Mouse (Mus musculus): ENCODE measurements at regions not wholly inside any gene's neighbourhood (a gene's known extent, or its start where the extent isn't known, plus 50 kb on each side); places are given as distances from the start of the nearest gene placed in this dataset.

- Histone ChIP-seq H3K36me3 (ENCODE audit: control insufficient read depth, insufficient read depth, low read length) (no peaks in the 10 kb centered on the region), H3K4me1 (ENCODE audit: control insufficient read depth, insufficient read depth, low read length) (peaks cover 16% of the 10 kb centered on the region), H3K9ac (ENCODE audit: low read depth, low read length) (no peak overlapping the region), H3K27ac (ENCODE audit: low read length) (no peak overlapping the region), H3K27me3 (ENCODE audit: control insufficient read depth, insufficient read depth, low read depth, low read length) (no peaks in the 10 kb centered on the region), H3K4me2 (ENCODE audit: low read length) (no peak overlapping the region), H3K9me3 (replicated peaks; ENCODE audit: control insufficient read depth, low read length, poor library complexity, severe bottlenecking) (no peaks in the 10 kb centered on the region), H3K4me3 (ENCODE audit: low read depth, low read length) (no peak overlapping the region)
- WGBS, result 52% methylated on average over 7 of the region's 7 CpGs
- no peak for ATAC-seq
Observed at GRCm38 (mm10) chr5:111555981-111556380, 138.8 kb downstream of the Mn1 start.

GRCm38 (mm10) chr5:111560432-111560831, 143.3 kb downstream of the Mn1 start:
- peaks cover 4% of the 10 kb centered on the region for H3K4me1 ChIP-seq (ENCODE audit: control insufficient read depth, insufficient read depth, low read length)
- no peak overlapping the region for H3K4me2 ChIP-seq (ENCODE audit: low read length)
- no peaks in the 10 kb centered on the region for H3K27me3 ChIP-seq (ENCODE audit: control insufficient read depth, insufficient read depth, low read depth, low read length)
- no peak overlapping the region for H3K27ac ChIP-seq (ENCODE audit: low read length)
- ATAC-seq, result no peak
- 53% methylated on average over 9 of the region's 9 CpGs for WGBS
- H3K36me3 ChIP-seq (ENCODE audit: control insufficient read depth, insufficient read depth, low read length), result no peaks in the 10 kb centered on the region
- H3K4me3 ChIP-seq (ENCODE audit: low read depth, low read length), result no peak overlapping the region
- no peaks in the 10 kb centered on the region for H3K9me3 ChIP-seq (replicated peaks; ENCODE audit: control insufficient read depth, low read length, poor library complexity, severe bottlenecking)
- H3K9ac ChIP-seq (ENCODE audit: low read depth, low read length), result no peak overlapping the region

GRCm38 (mm10) chr5:111561301-111561700, 144.1 kb downstream of the Mn1 start:
- Histone ChIP-seq H3K4me1 (ENCODE audit: control insufficient read depth, insufficient read depth, low read length) (no peaks in the 10 kb centered on the region), H3K4me3 (ENCODE audit: low read depth, low read length) (no peak overlapping the region), H3K4me2 (ENCODE audit: low read length) (no peak overlapping the region), H3K27me3 (ENCODE audit: control insufficient read depth, insufficient read depth, low read depth, low read length) (no peaks in the 10 kb centered on the region), H3K9me3 (replicated peaks; ENCODE audit: control insufficient read depth, low read length, poor library complexity, severe bottlenecking) (no peaks in the 10 kb centered on the region), H3K27ac (ENCODE audit: low read length) (no peak overlapping the region), H3K36me3 (ENCODE audit: control insufficient read depth, insufficient read depth, low read length) (no peaks in the 10 kb centered on the region), H3K9ac (ENCODE audit: low read depth, low read length) (no peak overlapping the region)
- ATAC-seq, result no peak
- 85% methylated on average over 10 of the region's 10 CpGs for WGBS

GRCm38 (mm10) chr5:111570826-111571225, 153.7 kb downstream of the Mn1 start:
- Histone ChIP-seq H3K4me3 (ENCODE audit: low read depth, low read length) (no peak overlapping the region), H3K36me3 (ENCODE audit: control insufficient read depth, insufficient read depth, low read length) (no peaks in the 10 kb centered on the region), H3K9me3 (replicated peaks; ENCODE audit: control insufficient read depth, low read length, poor library complexity, severe bottlenecking) (no peaks in the 10 kb centered on the region), H3K4me1 (ENCODE audit: control insufficient read depth, insufficient read depth, low read length) (peaks cover 3% of the 10 kb centered on the region; the same call in 1 of the 2 replicates), H3K27me3 (ENCODE audit: control insufficient read depth, insufficient read depth, low read depth, low read length) (no peaks in the 10 kb centered on the region), H3K27ac (ENCODE audit: low read length) (no peak overlapping the region), H3K9ac (ENCODE audit: low read depth, low read length) (no peak overlapping the region), H3K4me2 (ENCODE audit: low read length) (no peak overlapping the region)
- ATAC-seq, result no peak
- WGBS, result 26% methylated on average over 10 of the region's 10 CpGs

- Histone ChIP-seq H3K4me2 (ENCODE audit: low read length) (no peak overlapping the region), H3K9me3 (replicated peaks; ENCODE audit: control insufficient read depth, low read length, poor library complexity, severe bottlenecking) (no peaks in the 10 kb centered on the region), H3K4me3 (ENCODE audit: low read depth, low read length) (no peak overlapping the region), H3K27me3 (ENCODE audit: control insufficient read depth, insufficient read depth, low read depth, low read length) (no peaks in the 10 kb centered on the region), H3K4me1 (ENCODE audit: control insufficient read depth, insufficient read depth, low read length) (peaks cover 13% of the 10 kb centered on the region; the same call in 1 of the 2 replicates), H3K9ac (ENCODE audit: low read depth, low read length) (no peak overlapping the region), H3K36me3 (ENCODE audit: control insufficient read depth, insufficient read depth, low read length) (no peaks in the 10 kb centered on the region), H3K27ac (ENCODE audit: low read length) (no peak overlapping the region)
- 25% methylated on average over 13 of the region's 13 CpGs for WGBS
- no peak for ATAC-seq
Observed at GRCm38 (mm10) chr5:111573265-111573873, 156.2 kb downstream of the Mn1 start.

- no peak overlapping the region for H3K4me3 ChIP-seq (ENCODE audit: low read depth, low read length)
- no peak overlapping the region for H3K9ac ChIP-seq (ENCODE audit: low read depth, low read length)
- no peaks in the 10 kb centered on the region for H3K27me3 ChIP-seq (ENCODE audit: control insufficient read depth, insufficient read depth, low read depth, low read length)
- WGBS, result 24% methylated on average over 8 of the region's 8 CpGs
- H3K9me3 ChIP-seq (replicated peaks; ENCODE audit: control insufficient read depth, low read length, poor library complexity, severe bottlenecking), result no peaks in the 10 kb centered on the region
- peaks cover 23% of the 10 kb centered on the region for H3K4me1 ChIP-seq (ENCODE audit: control insufficient read depth, insufficient read depth, low read length)
- no peak overlapping the region for H3K27ac ChIP-seq (ENCODE audit: low read length)
- H3K36me3 ChIP-seq (ENCODE audit: control insufficient read depth, insufficient read depth, low read length), result no peaks in the 10 kb centered on the region
- ATAC-seq, result no peak
- no peak overlapping the region for H3K4me2 ChIP-seq (ENCODE audit: low read length)
Observed at GRCm38 (mm10) chr5:111574219-111574840, 157.2 kb downstream of the Mn1 start.

- Histone ChIP-seq H3K9me3 (replicated peaks; ENCODE audit: control insufficient read depth, low read length, poor library complexity, severe bottlenecking) (no peaks in the 10 kb centered on the region), H3K4me3 (ENCODE audit: low read depth, low read length) (no peak overlapping the region), H3K36me3 (ENCODE audit: control insufficient read depth, insufficient read depth, low read length) (no peaks in the 10 kb centered on the region), H3K27ac (ENCODE audit: low read length) (no peak overlapping the region), H3K4me1 (ENCODE audit: control insufficient read depth, insufficient read depth, low read length) (peaks cover 23% of the 10 kb centered on the region), H3K4me2 (ENCODE audit: low read length) (no peak overlapping the region), H3K27me3 (ENCODE audit: control insufficient read depth, insufficient read depth, low read depth, low read length) (no peaks in the 10 kb centered on the region), H3K9ac (ENCODE audit: low read depth, low read length) (no peak overlapping the region)
- no peak for ATAC-seq
- WGBS, result 87% methylated on average over 5 of the region's 5 CpGs
Observed at GRCm38 (mm10) chr5:111575376-111575775, 158.2 kb downstream of the Mn1 start.

GRCm38 (mm10) chr5:111577441-111577840, 156.3 kb upstream of the Gm26897 start:
- H3K9me3 ChIP-seq (replicated peaks; ENCODE audit: control insufficient read depth, low read length, poor library complexity, severe bottlenecking), result no peaks in the 10 kb centered on the region
- ATAC-seq, result no peak
- H3K27ac ChIP-seq (ENCODE audit: low read length), result peak overlapping the region; percentile 13; the same call in 1 of the 2 replicates
- 37% methylated on average over 5 of the region's 5 CpGs for WGBS
- H3K36me3 ChIP-seq (ENCODE audit: control insufficient read depth, insufficient read depth, low read length), result no peaks in the 10 kb centered on the region
- H3K9ac ChIP-seq (ENCODE audit: low read depth, low read length), result peak overlapping the region; percentile 28; the same call in 1 of the 2 replicates
- H3K4me2 ChIP-seq (ENCODE audit: low read length), result no peak overlapping the region
- H3K4me1 ChIP-seq (ENCODE audit: control insufficient read depth, insufficient read depth, low read length), result peaks cover 43% of the 10 kb centered on the region
- no peaks in the 10 kb centered on the region for H3K27me3 ChIP-seq (ENCODE audit: control insufficient read depth, insufficient read depth, low read depth, low read length)
- H3K4me3 ChIP-seq (ENCODE audit: low read depth, low read length), result no peak overlapping the region

- no peaks in the 10 kb centered on the region for H3K9me3 ChIP-seq (replicated peaks; ENCODE audit: control insufficient read depth, low read length, poor library complexity, severe bottlenecking)
- H3K4me3 ChIP-seq (ENCODE audit: low read depth, low read length), result no peak overlapping the region
- H3K9ac ChIP-seq (ENCODE audit: low read depth, low read length), result no peak overlapping the region
- WGBS, result 50% methylated on average over 5 of the region's 5 CpGs
- peaks cover 49% of the 10 kb centered on the region for H3K4me1 ChIP-seq (ENCODE audit: control insufficient read depth, insufficient read depth, low read length)
- no peak overlapping the region for H3K27ac ChIP-seq (ENCODE audit: low read length)
- H3K27me3 ChIP-seq (ENCODE audit: control insufficient read depth, insufficient read depth, low read depth, low read length), result no peaks in the 10 kb centered on the region
- H3K36me3 ChIP-seq (ENCODE audit: control insufficient read depth, insufficient read depth, low read length), result no peaks in the 10 kb centered on the region
- H3K4me2 ChIP-seq (ENCODE audit: low read length), result no peak overlapping the region
- no peak for ATAC-seq
Observed at GRCm38 (mm10) chr5:111578088-111578487, 155.6 kb upstream of the Gm26897 start.
